Comparison of ENCODE assay signal across 16 mouse cellular contexts in the genomic region with DNA sequence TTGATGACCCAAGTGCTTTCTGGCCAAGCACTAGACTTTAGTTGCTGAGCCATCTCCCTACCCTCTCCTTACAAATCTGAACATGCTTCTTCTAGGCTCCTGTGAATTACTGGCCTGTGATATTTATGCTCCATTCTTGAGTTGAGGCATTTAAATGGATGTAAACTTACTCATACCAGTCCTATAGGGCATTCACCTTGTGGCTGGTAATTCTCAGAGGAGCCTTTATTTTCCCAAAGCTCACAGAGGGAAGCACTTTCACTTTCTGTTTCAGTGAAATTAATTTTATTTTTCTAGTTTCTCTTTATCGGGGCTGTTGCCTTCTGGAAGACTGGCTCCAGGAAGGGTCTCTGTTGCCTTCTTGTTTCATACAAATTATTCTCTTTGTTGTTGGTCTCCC.
DNase-seq lines count a peak whose midpoint lies in the region; ATAC-seq and TF ChIP-seq lines count a peak whose summit lies in the region.
"Had no signal": no experiment of that assay in that cellular context is flagged by ENCODE, and none has a peak within 500 bp of the region (broad histone marks: within the 10 kb centered on the region; RNA-seq: fewer than 3 reads in every experiment).

No protein-coding gene starts in this region.

- H3K27me3 ChIP-seq in intestine, embryonic 16.5 days (replicated peaks; ENCODE audit: control insufficient read depth, insufficient read depth, low read length), result no peaks in the 10 kb centered on the region
- H3K27me3 ChIP-seq in intestine, embryonic 15.5 days (replicated peaks), result no peaks in the 10 kb centered on the region
- H3K27me3 ChIP-seq in forebrain, embryonic 13.5 days, result no peaks in the 10 kb centered on the region
- no peaks in the 10 kb centered on the region for H3K27me3 ChIP-seq in midbrain, embryonic 10.5 days (ENCODE audit: low read depth, poor library complexity, severe bottlenecking)
- H3K27me3 ChIP-seq: embryonic facial prominence, embryonic 13.5 days; hindbrain, embryonic 12.5 days; liver, embryonic 15.5 days; midbrain, embryonic 13.5 days; neural tube, embryonic 12.5 days had no signal

- 0 out of 2 replicates have a peak overlapping the region, but pooled peaks have one; percentile 14 for H3K4me2 ChIP-seq in intestine, embryonic 16.5 days (ENCODE audit: low read depth, low read length)
- H3K4me2 ChIP-seq in intestine, embryonic 15.5 days (replicated peaks), result no peak overlapping the region
- H3K4me2 ChIP-seq in forebrain, embryonic 13.5 days, result no peak overlapping the region
- H3K4me2 ChIP-seq: embryonic facial prominence, embryonic 13.5 days; hindbrain, embryonic 12.5 days; liver, embryonic 15.5 days; midbrain, embryonic 13.5 days; neural tube, embryonic 12.5 days had no signal

- DNase-seq in 3134 (ENCODE audit: extremely low read depth, insufficient read length, low spot score), result peak; percentile 11
- peak; percentile 64 for DNase-seq in 3T3-L1 (ENCODE audit: low read depth, low spot score)
- no peak for DNase-seq in midbrain, embryonic 10.5 days (ENCODE audit: low spot score)
- DNase-seq: cerebellum, adult 2 months; gastrocnemius, postnatal 10 days; kidney, postnatal 4 days had no signal

- H3K4me3 ChIP-seq in intestine, embryonic 16.5 days (ENCODE audit: low read length), result no peak overlapping the region
- no peak overlapping the region for H3K4me3 ChIP-seq in intestine, embryonic 15.5 days (replicated peaks)
- peak overlapping the region; percentile 9; the same call in 1 of the 2 replicates for H3K4me3 ChIP-seq in bone marrow macrophage, adult 2 months (ENCODE audit: insufficient read depth, low read length)
- H3K4me3 ChIP-seq in forebrain, embryonic 13.5 days, result no peak overlapping the region
- H3K4me3 ChIP-seq in midbrain, embryonic 10.5 days, result no peak overlapping the region
- H3K4me3 ChIP-seq: embryonic facial prominence, embryonic 13.5 days; hindbrain, embryonic 12.5 days; liver, embryonic 15.5 days; midbrain, embryonic 13.5 days; neural tube, embryonic 12.5 days had no signal

- ATAC-seq in intestine, embryonic 16.5 days, result no peak
- ATAC-seq in intestine, embryonic 15.5 days, result no peak
- no peak for ATAC-seq in forebrain, embryonic 13.5 days
- ATAC-seq: forebrain, embryonic 14.5 days; midbrain, embryonic 13.5 days had no signal

- no peak for TF ChIP-seq POLR2A in bone marrow macrophage, adult 2 months (IDR thresholded peaks at IDR 0.05; ENCODE audit: borderline replicate concordance, low read depth, low read length)

- H3K27ac ChIP-seq in intestine, embryonic 16.5 days (ENCODE audit: low read length), result no peak overlapping the region
- no peak overlapping the region for H3K27ac ChIP-seq in intestine, embryonic 15.5 days
- no peak overlapping the region for H3K27ac ChIP-seq in bone marrow macrophage, adult 2 months (ENCODE audit: insufficient read depth, low read depth, low read length)
- no peak overlapping the region for H3K27ac ChIP-seq in forebrain, embryonic 13.5 days
- no peak overlapping the region for H3K27ac ChIP-seq in midbrain, embryonic 10.5 days (replicated peaks)
- H3K27ac ChIP-seq: embryonic facial prominence, embryonic 13.5 days; hindbrain, embryonic 12.5 days; liver, embryonic 15.5 days; midbrain, embryonic 13.5 days; neural tube, embryonic 12.5 days had no signal

- H3K4me1 ChIP-seq in intestine, embryonic 16.5 days (ENCODE audit: control insufficient read depth, insufficient read depth, low read length), result no peaks in the 10 kb centered on the region
- no peaks in the 10 kb centered on the region for H3K4me1 ChIP-seq in intestine, embryonic 15.5 days (replicated peaks)
- H3K4me1 ChIP-seq in bone marrow macrophage, adult 2 months (ENCODE audit: control insufficient read depth, insufficient read depth, low read length), result no peaks in the 10 kb centered on the region
- no peaks in the 10 kb centered on the region for H3K4me1 ChIP-seq in forebrain, embryonic 13.5 days
- no peaks in the 10 kb centered on the region for H3K4me1 ChIP-seq in midbrain, embryonic 10.5 days
- H3K4me1 ChIP-seq: embryonic facial prominence, embryonic 13.5 days; hindbrain, embryonic 12.5 days; liver, embryonic 15.5 days; midbrain, embryonic 13.5 days; neural tube, embryonic 12.5 days had no signal

- H3K9ac ChIP-seq in intestine, embryonic 16.5 days (ENCODE audit: low read depth, low read length), result no peak overlapping the region
- H3K9ac ChIP-seq in intestine, embryonic 15.5 days, result no peak overlapping the region
- no peak overlapping the region for H3K9ac ChIP-seq in forebrain, embryonic 13.5 days
- H3K9ac ChIP-seq: embryonic facial prominence, embryonic 13.5 days; hindbrain, embryonic 12.5 days; liver, embryonic 15.5 days; midbrain, embryonic 13.5 days; neural tube, embryonic 12.5 days had no signal

- WGBS in intestine, embryonic 16.5 days, result 66% methylated on average over 1 of the region's 1 CpGs
- 66% methylated on average over 1 of the region's 1 CpGs for WGBS in intestine, embryonic 15.5 days
- 85% methylated on average over 1 of the region's 1 CpGs for WGBS in forebrain, embryonic 13.5 days
- 100% methylated on average over 1 of the region's 1 CpGs for WGBS in midbrain, embryonic 10.5 days

- no peaks in the 10 kb centered on the region for H3K9me3 ChIP-seq in intestine, embryonic 16.5 days (ENCODE audit: control insufficient read depth, low read length)
- no peaks in the 10 kb centered on the region for H3K9me3 ChIP-seq in intestine, embryonic 15.5 days
- no peaks in the 10 kb centered on the region for H3K9me3 ChIP-seq in forebrain, embryonic 13.5 days (replicated peaks)
- no peaks in the 10 kb centered on the region for H3K9me3 ChIP-seq in midbrain, embryonic 10.5 days (replicated peaks)
- H3K9me3 ChIP-seq: embryonic facial prominence, embryonic 13.5 days; hindbrain, embryonic 12.5 days; liver, embryonic 15.5 days; midbrain, embryonic 13.5 days; neural tube, embryonic 12.5 days had no signal

- TF ChIP-seq CTCF in bone marrow macrophage, adult 2 months (IDR thresholded peaks at IDR 0.05; ENCODE audit: low read depth, low read length), result no peak

- H3K36me3 ChIP-seq in intestine, embryonic 16.5 days (ENCODE audit: control insufficient read depth, insufficient read depth, low read length), result no peaks in the 10 kb centered on the region
- no peaks in the 10 kb centered on the region for H3K36me3 ChIP-seq in intestine, embryonic 15.5 days
- no peaks in the 10 kb centered on the region for H3K36me3 ChIP-seq in forebrain, embryonic 13.5 days (ENCODE audit: poor library complexity, severe bottlenecking)
- H3K36me3 ChIP-seq in midbrain, embryonic 10.5 days, result no peaks in the 10 kb centered on the region
- H3K36me3 ChIP-seq: embryonic facial prominence, embryonic 13.5 days; hindbrain, embryonic 12.5 days; liver, embryonic 15.5 days; midbrain, embryonic 13.5 days; neural tube, embryonic 12.5 days had no signal
